Mouse (Mus musculus) spleen, postnatal 14 days (tissue): ENCODE data around the gene Ppp1r3a.
"Not testable (repeated sequence)": the region's sequence is repeated elsewhere in the genome, so short reads cannot be mapped to it uniquely, and the experiment has no call there.

Source experiments
- DNase-seq, 2 experiments: peaks; one replicate each; pipeline ENCODE4 v3.0.0; 2021 to 2022; ENCODE audit warnings: low spot score in 2 of 2

Ppp1r3a gene

DNA sequence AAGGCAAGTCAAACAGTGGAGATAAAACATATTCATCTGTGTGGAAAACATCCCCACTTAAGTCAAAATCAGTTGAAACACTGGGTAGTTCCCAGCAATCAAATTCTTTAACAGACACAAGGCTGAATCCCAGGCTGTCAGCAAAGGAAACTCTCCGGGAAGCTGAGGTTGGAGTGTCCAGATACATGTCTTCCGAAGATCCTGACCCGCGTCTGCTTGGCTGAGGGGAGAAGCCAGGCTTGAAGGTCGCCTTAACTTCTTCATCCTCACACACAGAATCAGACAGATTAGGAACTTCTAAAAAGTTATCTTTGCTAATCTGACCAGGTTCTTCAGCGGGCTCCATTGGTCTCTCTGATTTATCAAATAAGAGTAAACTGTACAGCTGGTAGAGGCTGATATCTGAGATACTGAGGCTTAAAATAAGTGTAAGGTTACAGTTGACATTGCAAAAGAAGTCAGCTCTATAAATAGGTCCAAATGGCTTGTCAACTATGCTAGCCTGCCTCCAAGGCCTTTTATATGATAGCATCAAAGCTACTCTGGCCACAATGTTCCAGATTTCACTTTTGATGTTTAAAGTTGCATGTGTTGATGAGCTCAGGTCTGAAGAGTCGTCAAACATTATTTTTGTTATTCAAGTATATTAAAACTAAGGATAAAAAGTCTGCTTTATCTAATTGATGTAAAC is at the start of gene Ppp1r3a:
Gene Ppp1r3a (minus strand): TSS at position 374 of the 691 bp plus-strand sequence.
- no peak for DNase-seq

DNA sequence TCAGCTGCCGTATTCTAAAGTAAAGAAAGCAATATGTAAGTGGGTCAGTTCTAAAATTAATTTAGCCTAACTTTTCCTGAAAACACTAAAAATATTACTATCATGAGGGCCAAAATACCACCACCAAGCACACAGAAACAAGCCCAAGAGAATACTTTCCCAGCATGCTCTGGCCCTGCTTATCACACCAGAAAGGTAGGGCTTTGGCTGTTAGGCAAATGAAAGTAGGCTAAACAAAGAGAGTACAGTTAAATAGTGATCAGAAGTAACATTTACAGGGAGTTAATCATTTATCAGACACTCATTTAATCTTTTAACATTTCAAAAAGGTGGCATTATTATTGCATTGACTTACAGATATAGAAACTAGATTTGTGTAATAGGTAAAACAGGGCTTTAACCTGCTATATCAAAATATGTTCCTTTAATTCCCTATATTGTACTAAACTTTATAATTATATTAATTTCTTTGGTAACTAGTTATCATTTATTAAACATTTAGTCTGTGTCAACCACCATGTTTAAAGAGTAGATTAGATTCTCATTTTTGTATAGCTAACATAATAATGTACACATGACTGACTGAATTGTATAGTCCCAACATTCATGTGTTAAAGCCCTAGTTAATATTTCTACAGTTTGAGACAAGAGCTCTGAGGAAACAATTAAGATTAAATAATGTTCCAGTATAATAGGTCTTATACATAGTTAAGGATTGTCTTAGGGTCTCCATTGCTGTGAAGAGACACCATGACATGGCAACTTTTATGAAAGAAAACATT is 32.3 kb upstream of the Ppp1r3a start:
- no peak for DNase-seq

DNA sequence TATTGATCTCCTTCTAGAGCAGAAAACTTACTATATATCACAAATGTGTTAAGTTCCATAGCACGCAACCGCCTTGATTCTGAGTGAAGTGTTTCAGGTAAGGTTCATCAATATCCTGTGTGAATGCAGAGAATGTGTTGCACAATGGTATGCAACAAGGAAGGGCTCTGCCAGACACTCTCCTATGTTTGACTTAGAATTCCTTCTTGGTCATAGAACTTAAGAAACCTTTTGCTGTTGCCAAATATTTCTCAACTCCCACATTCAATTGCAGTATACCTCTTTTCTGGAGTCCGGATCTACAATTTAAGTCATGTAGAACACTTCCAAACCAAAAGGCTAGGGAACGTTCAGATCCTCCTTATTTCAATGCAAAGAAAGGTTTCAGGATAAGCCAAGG is 22.8 kb upstream of the Ppp1r3a start:
- no peak for DNase-seq

GRCm38 (mm10) chr6:14771717-14772116 is 16.6 kb upstream of the Ppp1r3a start:
- DNase-seq, result no peak

DNA sequence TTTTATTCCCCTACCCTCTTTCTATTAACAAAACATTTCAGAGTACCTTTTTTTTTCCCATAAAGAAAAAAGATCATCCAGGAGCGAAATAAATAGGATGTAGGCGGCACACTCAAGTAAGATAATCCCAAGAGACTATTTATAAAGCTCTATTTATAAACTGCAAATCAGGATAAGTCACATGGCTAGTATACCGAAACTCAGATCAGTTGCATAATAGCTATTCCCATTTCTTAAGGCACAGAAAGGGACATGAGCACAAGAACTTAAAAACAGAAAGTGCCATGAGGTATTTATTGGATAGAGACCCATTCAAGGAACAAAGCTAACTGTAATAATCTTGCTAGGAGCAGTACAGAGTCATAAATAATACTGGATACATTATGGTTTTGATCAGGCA is 2.4 kb upstream of the Ppp1r3a start:
- no peak for DNase-seq

DNA sequence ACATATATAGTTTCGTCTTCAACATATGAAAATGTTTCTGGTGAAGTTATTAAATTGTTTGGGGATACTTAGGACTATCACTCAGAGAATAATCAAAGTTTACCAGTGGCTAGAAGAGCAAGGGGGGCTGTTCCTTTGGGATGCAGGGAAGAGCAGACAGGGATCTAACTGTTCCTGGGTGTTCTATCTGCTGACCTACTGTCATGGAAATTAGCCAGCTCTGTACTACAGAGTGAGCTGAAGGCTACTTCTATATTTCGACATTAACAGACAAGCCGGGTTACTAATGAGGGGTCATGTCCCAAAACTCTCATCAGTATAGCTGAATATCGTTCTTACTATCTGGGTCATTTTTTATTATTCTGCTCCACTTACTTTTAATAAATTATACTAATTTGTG is 1.6 kb downstream of the Ppp1r3a start:
- no peak for DNase-seq

DNA sequence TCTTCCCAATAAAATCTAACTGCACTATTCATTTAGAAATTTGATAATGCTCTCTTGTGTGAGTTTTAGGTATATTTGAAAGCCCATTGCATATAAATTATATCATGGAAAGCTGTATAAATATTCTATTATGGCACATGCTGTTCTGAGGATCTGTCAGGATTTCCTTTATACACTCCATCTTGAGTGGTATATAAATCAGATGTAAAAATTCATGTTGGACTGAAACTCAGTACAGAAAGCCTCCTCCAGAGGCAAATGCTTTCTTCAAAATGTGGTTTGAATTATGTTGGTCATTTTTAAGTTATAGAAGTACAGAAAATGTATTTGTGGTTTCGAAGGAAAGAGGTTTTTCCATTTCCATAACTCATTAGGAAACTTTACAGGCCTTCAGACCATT is 2.9 kb downstream of the Ppp1r3a start:
- no peak for DNase-seq

DNA sequence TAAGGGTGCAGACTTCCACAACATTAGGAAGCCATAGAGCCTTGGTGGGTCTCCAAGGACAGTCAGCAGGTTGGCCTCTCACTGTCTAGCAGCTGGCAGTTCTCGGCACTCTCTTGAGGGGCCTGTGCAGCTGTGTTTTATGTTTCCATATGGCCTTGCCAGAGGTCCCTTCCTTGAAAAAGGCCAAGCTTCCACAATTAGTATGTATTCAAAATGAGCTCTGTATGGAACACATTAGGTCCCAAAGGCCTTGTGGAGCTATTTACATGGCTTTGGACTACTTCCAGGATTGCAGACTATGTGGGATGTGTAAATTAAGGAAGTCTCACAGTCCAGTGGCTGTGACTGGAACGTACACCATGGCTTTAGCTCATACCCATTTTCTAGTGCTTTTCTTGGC is 8.1 kb downstream of the Ppp1r3a start:
- no peak for DNase-seq

DNA sequence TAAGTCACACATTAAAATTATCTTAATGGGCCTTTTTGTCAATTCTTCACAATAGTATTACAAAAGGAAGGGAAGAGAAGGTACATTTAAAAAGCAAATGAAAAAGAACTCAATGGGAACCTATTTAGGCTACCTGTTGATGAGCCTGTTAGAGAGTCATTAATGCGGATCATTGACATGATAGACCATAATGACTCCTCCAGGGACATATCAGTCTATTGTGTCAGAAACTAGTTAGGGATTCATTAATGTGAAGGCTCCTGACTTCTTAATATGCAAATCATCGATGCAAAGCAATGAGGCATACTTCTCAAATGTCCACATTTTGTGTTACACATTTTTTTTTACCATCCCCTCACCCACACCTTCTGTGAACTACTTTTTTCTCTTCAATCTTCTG is 19.1 kb downstream of the Ppp1r3a start:
- no peak for DNase-seq

- no peak for DNase-seq
These were observed 24.1 kb downstream of the Ppp1r3a start for GRCm38 (mm10) chr6:14731011-14731410.

- no peak for DNase-seq
These were observed 34.2 kb downstream of the Ppp1r3a start for GRCm38 (mm10) chr6:14720772-14721414.

DNA sequence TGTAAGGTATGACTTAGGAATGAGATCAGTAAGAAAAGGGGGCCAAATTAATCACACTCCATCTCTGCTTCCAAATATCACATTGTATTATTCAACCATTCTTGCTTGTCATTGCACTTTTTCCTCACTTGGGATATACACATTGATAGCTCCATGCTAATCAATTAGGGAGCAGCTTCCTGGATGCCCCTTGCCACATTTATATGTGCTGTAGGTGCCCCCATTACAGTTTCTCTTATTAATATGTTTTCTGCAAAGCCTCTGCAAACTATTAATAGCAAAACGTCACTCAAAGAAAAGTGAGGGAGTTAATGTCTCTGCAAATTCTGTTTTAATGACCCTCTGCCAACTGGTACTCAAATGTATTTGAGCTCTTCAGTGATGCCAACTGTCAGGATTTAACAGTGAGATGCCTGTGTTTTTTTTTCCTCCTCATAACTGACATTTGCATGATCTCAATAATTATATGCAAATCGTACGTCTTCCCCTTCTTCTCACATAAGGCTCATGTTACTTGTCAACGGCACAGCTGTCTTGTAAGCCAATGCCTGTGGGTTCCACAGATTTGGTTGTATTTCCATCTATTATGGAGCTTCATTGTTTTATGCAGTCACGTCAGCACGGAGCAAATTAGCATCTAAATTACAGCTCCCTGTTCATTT is 34.8 kb downstream of the Ppp1r3a start:
- DNase-seq, result no peak

- no peak for DNase-seq
These were observed 39.7 kb downstream of the Ppp1r3a start for GRCm38 (mm10) chr6:14715129-14715989.

GRCm38 (mm10) chr6:14712146-14712545 is 42.9 kb downstream of the Ppp1r3a start:
- DNase-seq, result no peak

DNA sequence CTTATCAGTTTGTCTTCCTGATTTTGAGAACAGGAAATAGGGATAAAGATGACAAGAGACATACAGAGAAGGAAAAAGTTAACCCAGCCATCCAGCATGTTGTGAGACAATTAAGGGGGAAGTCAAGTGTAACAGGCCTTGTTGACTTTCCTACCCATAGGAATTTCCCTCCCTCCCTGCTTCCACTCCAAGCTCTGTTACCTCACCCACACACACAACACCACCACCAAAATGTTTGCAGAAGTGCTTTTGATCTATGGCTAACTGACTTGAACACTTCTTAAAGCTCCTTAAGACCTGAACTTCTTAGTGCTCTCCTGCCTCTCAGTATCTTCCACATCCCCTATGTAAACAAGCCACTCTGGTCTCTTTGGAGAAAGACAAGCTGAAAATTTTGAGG is 55.0 kb downstream of the Ppp1r3a start:
- DNase-seq, result no peak

- DNase-seq, result not testable (repeated sequence)
These were observed 75.7 kb downstream of the Ppp1r3a start for GRCm38 (mm10) chr6:14679231-14679887.

DNA sequence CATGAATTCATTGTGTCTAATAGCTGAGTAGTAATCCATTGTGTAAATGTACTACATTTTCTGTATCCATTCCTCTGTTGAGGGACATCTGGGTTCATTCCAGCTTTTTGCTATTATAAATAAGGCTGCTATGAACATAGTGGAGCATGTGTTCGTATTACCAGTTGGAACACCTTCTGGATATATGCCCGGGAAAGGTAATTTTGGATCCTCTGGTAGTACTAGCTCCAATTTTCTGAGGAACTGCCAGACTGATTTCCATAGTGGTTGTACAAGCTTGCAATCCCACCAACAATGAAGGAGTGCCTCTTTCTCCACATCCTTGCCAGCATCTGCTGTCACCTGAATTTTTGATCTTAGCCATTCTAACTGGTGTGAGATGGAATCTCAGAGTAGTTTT is 86.1 kb downstream of the Ppp1r3a start:
- not testable (repeated sequence) for DNase-seq

GRCm38 (mm10) chr6:14667651-14668050 is 87.4 kb downstream of the Ppp1r3a start:
- DNase-seq, result not testable (repeated sequence)
